ENCODE assay signal across 8 mouse cellular contexts in the genomic region with DNA sequence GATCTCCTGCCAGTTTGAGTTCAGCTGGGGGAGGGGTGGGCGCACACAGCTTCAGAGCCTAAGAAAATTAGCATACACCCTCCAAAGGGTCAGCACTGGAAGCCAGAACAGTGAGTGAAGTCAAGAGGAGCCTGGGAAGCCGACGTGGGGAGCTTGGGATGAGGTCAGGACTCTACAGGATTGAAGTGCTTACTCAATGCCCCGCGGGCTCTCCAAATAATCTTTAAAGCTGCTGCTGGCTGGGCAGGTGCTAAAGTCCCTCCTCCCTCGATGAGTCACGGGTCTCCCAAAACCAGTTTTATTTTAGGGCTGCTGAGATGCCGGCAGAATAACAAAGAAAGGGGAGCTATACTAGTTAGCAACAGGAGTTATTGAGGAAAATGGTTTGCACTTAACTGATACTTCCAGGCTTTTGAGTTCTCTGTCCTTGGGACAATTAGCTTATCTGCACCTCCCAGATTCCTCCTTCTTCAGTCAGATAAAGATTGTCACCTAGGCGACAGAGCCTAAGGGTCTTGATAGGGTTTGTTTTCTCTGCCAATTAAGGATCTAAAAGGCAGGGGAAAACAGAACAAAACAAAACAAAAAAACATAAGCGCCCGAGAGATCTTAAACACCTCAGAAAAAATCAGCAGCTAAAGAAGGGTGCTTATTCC. TPM values are rescaled to one million over a fixed set of nuclear protein-coding genes. Genes with fewer than 3 reads are reported as not detected.
DNase-seq lines count a peak whose midpoint lies in the region; ATAC-seq and TF ChIP-seq lines count a peak whose summit lies in the region.

No protein-coding gene starts in this region.

- peaks cover 42% of the 10 kb centered on the region for H3K4me1 ChIP-seq in heart, embryonic 13.5 days

- H3K36me3 ChIP-seq in heart, embryonic 13.5 days: no peaks in the 10 kb centered on the region

- 4% methylated on average over 11 of the region's 11 CpGs for WGBS in heart, embryonic 13.5 days

- no peak for TF ChIP-seq CTCF in Patski (IDR thresholded peaks at IDR 0.05)

- peak overlapping the region; percentile 58 for H3K4me2 ChIP-seq in heart, embryonic 13.5 days

- 0 out of 2 replicates have a peak overlapping the region, but pooled peaks have one; percentile 12 for H3K27ac ChIP-seq in heart, embryonic 13.5 days (replicated peaks)

- ATAC-seq in heart, embryonic 13.5 days (ENCODE audit: extremely low read depth, insufficient number of reproducible peaks, low FRiP score, low TSS enrichment): no peak
- ATAC-seq in Patski: peak; percentile 67
- ATAC-seq in megakaryocyte progenitor cell, adult 5-6 weeks (replicated peaks; ENCODE audit: poor library complexity): peak; percentile 65

- POLR2A ChIA-PET in Patski (lab: Charles Lee): no interaction called here

- H3K27me3 ChIP-seq in heart, embryonic 13.5 days (replicated peaks): no peaks in the 10 kb centered on the region; the same call in 1 of the 2 replicates
- H3K27me3 ChIP-seq in Patski: no peaks in the 10 kb centered on the region

- peak overlapping the region; percentile 34; the same call in 1 of the 2 replicates for H3K9ac ChIP-seq in heart, embryonic 13.5 days

- H3K9me3 ChIP-seq in heart, embryonic 13.5 days: no peaks in the 10 kb centered on the region

- in situ Hi-C loops in Patski (cut with MboI; ENCODE audit: low pct_unique_long_range_greater_than_20kb): no loop called here

- DNase-seq in heart, adult 18-20 months: no peak
- DNase-seq in Patski (ENCODE audit: low read depth, low spot score): no peak
- DNase-seq in heart, postnatal 10 days: peak; percentile 18 to 22
- no peak for DNase-seq in thymus, postnatal 0 days (ENCODE audit: low spot score)
- no peak for DNase-seq in left cerebral cortex, postnatal 10 days (ENCODE audit: extremely low spot score in 1 of 2, low spot score in 2 of 2)
- no peak for DNase-seq in adrenal gland, postnatal 4 days (ENCODE audit: low spot score in 2 of 2)

- H3K4me3 ChIP-seq in heart, embryonic 13.5 days: peak overlapping the region; percentile 1; the same call in 1 of the 2 replicates

- CTCF ChIA-PET in Patski (lab: Charles Lee): interaction anchor here (1.6 to 1.7 kb wide), 2 partner anchors 10 to 28 kb away, joined by 3 to 4 read pairs; no protein-coding TSS in a partner anchor

- intact Hi-C loops in heart, postnatal 10 days (cut with DNase I): no loop called here
- intact Hi-C loops in left cerebral cortex, postnatal 10 days (cut with DNase I): no loop called here

RNA-seq across cellular contexts. Expression of a gene that starts 10.6 kb away (rescaled TPM):
- 0.27 and 0.59 TPM in 2 replicates for polyA plus RNA-seq in heart, embryonic 13.5 days (2015; fragmentation: Nextera tagmentation; extraction: Ambion mirVana)
- under 1 TPM; 0.67 to 0.84 TPM for total RNA-seq in heart, adult 18-20 months (2021)
- polyA plus RNA-seq in Patski (2021): 34.4 TPM
- 1 to 10 TPM in 1 of 2 experiments, under 1 TPM in 1; 0.96 to 1.0 TPM for total RNA-seq in heart, postnatal 10 days (2021)
- total RNA-seq in megakaryocyte progenitor cell, adult 5-6 weeks (2015): 0.15 and 0.27 TPM in 2 replicates
- 0.04 and 0.61 TPM in 2 replicates for total RNA-seq in megakaryocyte progenitor cell, adult 5-6 weeks (2017)
- 1.8 TPM in 2 replicates for polyA plus RNA-seq in thymus, postnatal 0 days (2015; fragmentation: Nextera tagmentation; extraction: Ambion mirVana)
- total RNA-seq in left cerebral cortex, postnatal 10 days (2021): under 1 TPM; 0.13 to 0.20 TPM
- total RNA-seq in adrenal gland, postnatal 4 days (2021): 1 to 10 TPM in 1 of 2 experiments, under 1 TPM in 1; 0.42 to 3.1 TPM

RNA-seq across cellular contexts. Expression of a gene that starts 57.1 kb away (rescaled TPM):
- polyA plus RNA-seq in heart, embryonic 13.5 days (2015; fragmentation: Nextera tagmentation; extraction: Ambion mirVana): not detected in 2 replicates
- total RNA-seq in heart, adult 18-20 months (2021): not detected
- not detected for polyA plus RNA-seq in Patski (2021)
- not detected for total RNA-seq in heart, postnatal 10 days (2021)
- total RNA-seq in megakaryocyte progenitor cell, adult 5-6 weeks (2015): not detected in 2 replicates
- total RNA-seq in megakaryocyte progenitor cell, adult 5-6 weeks (2017): not detected in 2 replicates
- polyA plus RNA-seq in thymus, postnatal 0 days (2015; fragmentation: Nextera tagmentation; extraction: Ambion mirVana): 0.89 and 1.4 TPM in 2 replicates
- total RNA-seq in left cerebral cortex, postnatal 10 days (2021): not detected
- not detected for total RNA-seq in adrenal gland, postnatal 4 days (2021)

Comparison
In these comparisons a context has a peak if more than half of its experiments do, and no peak if none do; other contexts are left out.
1. DNase-seq: peak in heart, postnatal 10 days (2 of 2); none in heart, adult 18-20 months (0 of 2), Patski (single experiment), thymus, postnatal 0 days (single experiment), left cerebral cortex, postnatal 10 days (0 of 2) and adrenal gland, postnatal 4 days (0 of 2).